Mouse (Mus musculus): Measurements from ENCODE around the gene Fuz. TPM values are rescaled to one million over a fixed set of nuclear protein-coding genes. Genes with fewer than 3 reads are reported as not detected.
A peak's percentile ranks its signal among the peaks of the same experiment; 100 is the strongest.

Gene Fuz
- polyA plus RNA-seq, 1 experiment from 2014 or later, result 19.6 TPM

DNA sequence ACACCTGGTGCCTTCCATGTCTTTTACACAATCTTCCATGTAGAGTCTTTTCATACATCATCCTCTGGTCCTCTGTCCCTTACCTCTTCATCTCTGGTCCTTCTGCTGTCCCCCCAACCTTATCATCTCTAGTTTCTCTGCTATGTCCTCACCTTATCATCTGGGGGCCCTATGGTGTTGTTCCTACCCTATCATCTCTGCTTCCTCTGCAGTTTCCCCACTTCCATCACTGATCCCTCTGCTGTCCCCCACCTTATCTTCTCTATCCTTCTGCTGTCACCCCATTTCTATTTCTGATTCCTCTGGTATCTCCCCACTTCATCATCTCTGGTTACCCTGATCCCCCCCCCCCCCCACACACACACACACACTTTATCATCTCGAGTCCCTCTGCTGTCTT, 32.7 kb downstream of the Fuz start:
- no peak overlapping the region for H3K27ac ChIP-seq (ENCODE audit: low read depth, low read length)
- H3K4me2 ChIP-seq (ENCODE audit: low read length), result peak overlapping the region; percentile 80
- H3K27me3 ChIP-seq (replicated peaks; ENCODE audit: control insufficient read depth, insufficient read depth, low read length), result no peaks in the 10 kb centered on the region
- H3K4me3 ChIP-seq (ENCODE audit: low read length), result peak overlapping the region; percentile 99
- 0% methylated on average over 1 of the region's 1 CpGs for WGBS
- peaks cover 20% of the 10 kb centered on the region for H3K4me1 ChIP-seq (ENCODE audit: control insufficient read depth, insufficient read depth, low read depth, low read length)
- H3K9ac ChIP-seq (ENCODE audit: low read depth, low read length), result peak overlapping the region; percentile 97
- no peaks in the 10 kb centered on the region for H3K9me3 ChIP-seq (ENCODE audit: control insufficient read depth, low read length)
- peaks cover 3% of the 10 kb centered on the region; the same call in 1 of the 2 replicates for H3K36me3 ChIP-seq (ENCODE audit: control insufficient read depth, insufficient read depth, low read length)
- no peak for ATAC-seq

GRCm38 (mm10) chr7:44929204-44930151, 33.6 kb downstream of the Fuz start, which contains the start of gene Ap2a1:
Gene Ap2a1, minus strand, starts transcription at chr7:44929496.
- Histone ChIP-seq H3K4me2 (ENCODE audit: low read length) (peak within 1 kb of the TSS; percentile 80), H3K4me3 (ENCODE audit: low read length) (peak within 1 kb of the TSS; percentile 99), H3K4me1 (ENCODE audit: control insufficient read depth, insufficient read depth, low read depth, low read length) (peaks cover 20% of the 10 kb centered on the region), H3K9me3 (ENCODE audit: control insufficient read depth, low read length) (no peaks in the 10 kb centered on the region), H3K27me3 (replicated peaks; ENCODE audit: control insufficient read depth, insufficient read depth, low read length) (no peaks in the 10 kb centered on the region), H3K27ac (ENCODE audit: low read depth, low read length) (peak within 1 kb of the TSS; percentile 96), H3K9ac (ENCODE audit: low read depth, low read length) (peak within 1 kb of the TSS; percentile 97), H3K36me3 (ENCODE audit: control insufficient read depth, insufficient read depth, low read length) (no peaks in the 10 kb centered on the region)
- peak; percentile 99 for ATAC-seq
- WGBS, result under 1% methylated on average over 84 of the region's 84 CpGs

GRCm38 (mm10) chr7:44938680-44939079, 42.8 kb downstream of the Fuz start:
- WGBS, result 91% methylated on average over 4 of the region's 4 CpGs
- no peak overlapping the region for H3K4me2 ChIP-seq (ENCODE audit: low read length)
- no peak overlapping the region for H3K9ac ChIP-seq (ENCODE audit: low read depth, low read length)
- no peaks in the 10 kb centered on the region for H3K9me3 ChIP-seq (ENCODE audit: control insufficient read depth, low read length)
- H3K4me3 ChIP-seq (ENCODE audit: low read length), result no peak overlapping the region
- H3K36me3 ChIP-seq (ENCODE audit: control insufficient read depth, insufficient read depth, low read length), result no peaks in the 10 kb centered on the region
- no peak for ATAC-seq
- no peak overlapping the region for H3K27ac ChIP-seq (ENCODE audit: low read depth, low read length)
- H3K4me1 ChIP-seq (ENCODE audit: control insufficient read depth, insufficient read depth, low read depth, low read length), result no peaks in the 10 kb centered on the region
- H3K27me3 ChIP-seq (replicated peaks; ENCODE audit: control insufficient read depth, insufficient read depth, low read length), result no peaks in the 10 kb centered on the region

DNA sequence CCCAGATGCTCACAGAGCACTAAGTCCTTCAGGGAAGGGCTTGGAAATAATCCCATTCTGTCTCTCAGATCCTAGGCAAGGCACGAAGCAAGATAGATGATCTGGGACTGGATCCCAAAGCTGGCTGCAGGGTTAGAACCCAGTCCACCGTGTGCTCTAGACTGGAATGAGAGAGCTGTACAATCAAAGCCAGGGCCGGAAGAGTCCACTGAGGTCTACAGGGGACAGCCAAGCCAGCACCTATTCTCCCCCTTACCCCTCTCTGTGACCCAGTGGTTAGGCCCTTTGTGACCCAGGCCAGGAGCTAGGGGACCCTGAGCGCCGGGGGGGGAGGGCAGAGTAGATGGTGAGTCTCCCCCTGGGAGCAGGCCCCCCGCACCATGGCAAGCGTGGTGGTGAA, 47.0 kb downstream of the Fuz start, which contains the start of gene Tsks:
Gene Tsks, plus strand, starts transcription at position 301 of the 400 bp plus-strand sequence.
- Histone ChIP-seq H3K4me1 (ENCODE audit: control insufficient read depth, insufficient read depth, low read depth, low read length) (no peaks in the 10 kb centered on the region), H3K36me3 (ENCODE audit: control insufficient read depth, insufficient read depth, low read length) (no peaks in the 10 kb centered on the region), H3K27ac (ENCODE audit: low read depth, low read length) (no peak within 1 kb of the TSS), H3K4me3 (ENCODE audit: low read length) (no peak within 1 kb of the TSS), H3K27me3 (replicated peaks; ENCODE audit: control insufficient read depth, insufficient read depth, low read length) (no peaks in the 10 kb centered on the region), H3K9ac (ENCODE audit: low read depth, low read length) (no peak within 1 kb of the TSS), H3K4me2 (ENCODE audit: low read length) (no peak within 1 kb of the TSS), H3K9me3 (ENCODE audit: control insufficient read depth, low read length) (no peaks in the 10 kb centered on the region)
- no peak for ATAC-seq
- WGBS, result 84% methylated on average over 7 of the region's 7 CpGs

GRCm38 (mm10) chr7:44949922-44950321, 54.0 kb downstream of the Fuz start:
- ATAC-seq, result no peak
- H3K27ac ChIP-seq (ENCODE audit: low read depth, low read length), result no peak overlapping the region
- H3K36me3 ChIP-seq (ENCODE audit: control insufficient read depth, insufficient read depth, low read length), result no peaks in the 10 kb centered on the region
- no peaks in the 10 kb centered on the region for H3K9me3 ChIP-seq (ENCODE audit: control insufficient read depth, low read length)
- no peak overlapping the region for H3K4me3 ChIP-seq (ENCODE audit: low read length)
- H3K9ac ChIP-seq (ENCODE audit: low read depth, low read length), result no peak overlapping the region
- peaks cover 16% of the 10 kb centered on the region for H3K27me3 ChIP-seq (replicated peaks; ENCODE audit: control insufficient read depth, insufficient read depth, low read length)
- no peak overlapping the region for H3K4me2 ChIP-seq (ENCODE audit: low read length)
- 84% methylated on average over 6 of the region's 6 CpGs for WGBS
- peaks cover 8% of the 10 kb centered on the region for H3K4me1 ChIP-seq (ENCODE audit: control insufficient read depth, insufficient read depth, low read depth, low read length)

- peak; percentile 27; the same call in 1 of the 2 replicates for ATAC-seq
- H3K9ac ChIP-seq (ENCODE audit: low read depth, low read length), result peak overlapping the region; percentile 70; the same call in 1 of the 2 replicates
Measured at GRCm38 (mm10) chr7:44951960-44952359, 56.1 kb downstream of the Fuz start.

More at GRCm38 (mm10) chr7:44951960-44952359, 56.1 kb downstream of the Fuz start:
- Histone ChIP-seq H3K36me3 (ENCODE audit: control insufficient read depth, insufficient read depth, low read length) (no peaks in the 10 kb centered on the region), H3K4me2 (ENCODE audit: low read length) (peak overlapping the region; percentile 91), H3K27ac (ENCODE audit: low read depth, low read length) (0 out of 2 replicates have a peak overlapping the region, but pooled peaks have one; percentile 29), H3K4me1 (ENCODE audit: control insufficient read depth, insufficient read depth, low read depth, low read length) (peaks cover 8% of the 10 kb centered on the region), H3K9me3 (ENCODE audit: control insufficient read depth, low read length) (no peaks in the 10 kb centered on the region), H3K4me3 (ENCODE audit: low read length) (peak overlapping the region; percentile 53), H3K27me3 (replicated peaks; ENCODE audit: control insufficient read depth, insufficient read depth, low read length) (peaks cover 16% of the 10 kb centered on the region)
- 0% methylated on average over 10 of the region's 10 CpGs for WGBS

MicroRNAs encoded within 50 kb of the gene (microRNA counts, 519-probe panel; counts per million panel counts)
- not detected for microRNA mmu-miR-707

Small RNA genes lying within 50 kb of the gene (microRNA-seq; reads per million reads assigned to microRNA genes)
- 0.83 reads per million for gene Mir707

Other genes with a start within 250 kb of the Fuz start
- gene Myh14, start 225.2 kb upstream of the Fuz start, polyA plus RNA-seq (2015; fragmentation: Nextera tagmentation; extraction: Ambion mirVana), result 5.0 and 8.0 TPM in 2 replicates
- not detected in 2 replicates for gene Izumo2, start 187.3 kb upstream of the Fuz start, polyA plus RNA-seq (2015; fragmentation: Nextera tagmentation; extraction: Ambion mirVana)
- 31.2 and 34.0 TPM in 2 replicates for gene Vrk3, start 147.7 kb upstream of the Fuz start, polyA plus RNA-seq (2015; fragmentation: Nextera tagmentation; extraction: Ambion mirVana)
- 1.1 and 1.4 TPM in 2 replicates for gene Zfp473, start 145.0 kb upstream of the Fuz start, polyA plus RNA-seq (2015; fragmentation: Nextera tagmentation; extraction: Ambion mirVana)
- 42.5 and 51.6 TPM in 2 replicates for gene Nup62, start 80.0 kb upstream of the Fuz start, polyA plus RNA-seq (2015; fragmentation: Nextera tagmentation; extraction: Ambion mirVana)
- 0.80 and 1.7 TPM in 2 replicates for gene Il4i1, start 79.7 kb upstream of the Fuz start, polyA plus RNA-seq (2015; fragmentation: Nextera tagmentation; extraction: Ambion mirVana)
- gene Atf5, start 79.4 kb upstream of the Fuz start, polyA plus RNA-seq (2015; fragmentation: Nextera tagmentation; extraction: Ambion mirVana), result 2.7 and 2.9 TPM in 2 replicates
- 90.7 and 92.8 TPM in 2 replicates for gene Akt1s1, start 47.1 kb upstream of the Fuz start, polyA plus RNA-seq (2015; fragmentation: Nextera tagmentation; extraction: Ambion mirVana)
- 112 and 120 TPM in 2 replicates for gene Tbc1d17, start 47.0 kb upstream of the Fuz start, polyA plus RNA-seq (2015; fragmentation: Nextera tagmentation; extraction: Ambion mirVana)
- gene Pnkp, start 38.9 kb upstream of the Fuz start, polyA plus RNA-seq (2015; fragmentation: Nextera tagmentation; extraction: Ambion mirVana), result 30.1 and 34.0 TPM in 2 replicates
- 389 and 459 TPM in 2 replicates for gene Ptov1, start 26.3 kb upstream of the Fuz start, polyA plus RNA-seq (2015; fragmentation: Nextera tagmentation; extraction: Ambion mirVana)
- 136 and 158 TPM in 2 replicates for gene Med25, start 3.4 kb upstream of the Fuz start, polyA plus RNA-seq (2015; fragmentation: Nextera tagmentation; extraction: Ambion mirVana)
- gene Ap2a1, start 33.4 kb downstream of the Fuz start, polyA plus RNA-seq (2015; fragmentation: Nextera tagmentation; extraction: Ambion mirVana), result 128 and 133 TPM in 2 replicates
- gene Tsks, start 47.1 kb downstream of the Fuz start, polyA plus RNA-seq (2015; fragmentation: Nextera tagmentation; extraction: Ambion mirVana), result 0.15 TPM in 1 of 2 replicates, not detected in the other
- gene Cpt1c, start 78.8 kb downstream of the Fuz start, polyA plus RNA-seq (2015; fragmentation: Nextera tagmentation; extraction: Ambion mirVana), result 58.6 and 59.7 TPM in 2 replicates
- gene Prmt1, start 90.5 kb downstream of the Fuz start, polyA plus RNA-seq (2015; fragmentation: Nextera tagmentation; extraction: Ambion mirVana), result 629 and 637 TPM in 2 replicates
- 63.5 and 65.4 TPM in 2 replicates for gene Irf3, start 101.6 kb downstream of the Fuz start, polyA plus RNA-seq (2015; fragmentation: Nextera tagmentation; extraction: Ambion mirVana)
- 10.2 and 15.7 TPM in 2 replicates for gene Bcl2l12, start 102.6 kb downstream of the Fuz start, polyA plus RNA-seq (2015; fragmentation: Nextera tagmentation; extraction: Ambion mirVana)
- gene Scaf1, start 120.3 kb downstream of the Fuz start, polyA plus RNA-seq (2015; fragmentation: Nextera tagmentation; extraction: Ambion mirVana), result 38.6 and 47.1 TPM in 2 replicates
- 13.1 and 16.7 TPM in 2 replicates for gene Rras, start 121.9 kb downstream of the Fuz start, polyA plus RNA-seq (2015; fragmentation: Nextera tagmentation; extraction: Ambion mirVana)
- gene Prr12, start 156.8 kb downstream of the Fuz start, polyA plus RNA-seq (2015; fragmentation: Nextera tagmentation; extraction: Ambion mirVana), result 12.8 and 13.4 TPM in 2 replicates
- gene Nosip, start 166.3 kb downstream of the Fuz start, polyA plus RNA-seq (2015; fragmentation: Nextera tagmentation; extraction: Ambion mirVana), result 68.8 and 69.0 TPM in 2 replicates
- gene Prrg2, start 166.6 kb downstream of the Fuz start, polyA plus RNA-seq (2015; fragmentation: Nextera tagmentation; extraction: Ambion mirVana), result 15.7 and 16.7 TPM in 2 replicates
- gene Rcn3, start 196.1 kb downstream of the Fuz start, polyA plus RNA-seq (2015; fragmentation: Nextera tagmentation; extraction: Ambion mirVana), result 63.3 and 77.3 TPM in 2 replicates
- 34.1 and 40.2 TPM in 2 replicates for gene Fcgrt, start 207.8 kb downstream of the Fuz start, polyA plus RNA-seq (2015; fragmentation: Nextera tagmentation; extraction: Ambion mirVana)
- 698 and 709 TPM in 2 replicates for gene Rps11, start 228.4 kb downstream of the Fuz start, polyA plus RNA-seq (2015; fragmentation: Nextera tagmentation; extraction: Ambion mirVana)
- 587 and 622 TPM in 2 replicates for gene Rpl13a, start 232.7 kb downstream of the Fuz start, polyA plus RNA-seq (2015; fragmentation: Nextera tagmentation; extraction: Ambion mirVana)
- gene Gm45713, start 240.2 kb downstream of the Fuz start, polyA plus RNA-seq (2015; fragmentation: Nextera tagmentation; extraction: Ambion mirVana), result 0.16 and 0.37 TPM in 2 replicates
- gene Flt3l, start 240.4 kb downstream of the Fuz start, polyA plus RNA-seq (2015; fragmentation: Nextera tagmentation; extraction: Ambion mirVana), result 2.0 and 2.8 TPM in 2 replicates